In the genomic region with DNA sequence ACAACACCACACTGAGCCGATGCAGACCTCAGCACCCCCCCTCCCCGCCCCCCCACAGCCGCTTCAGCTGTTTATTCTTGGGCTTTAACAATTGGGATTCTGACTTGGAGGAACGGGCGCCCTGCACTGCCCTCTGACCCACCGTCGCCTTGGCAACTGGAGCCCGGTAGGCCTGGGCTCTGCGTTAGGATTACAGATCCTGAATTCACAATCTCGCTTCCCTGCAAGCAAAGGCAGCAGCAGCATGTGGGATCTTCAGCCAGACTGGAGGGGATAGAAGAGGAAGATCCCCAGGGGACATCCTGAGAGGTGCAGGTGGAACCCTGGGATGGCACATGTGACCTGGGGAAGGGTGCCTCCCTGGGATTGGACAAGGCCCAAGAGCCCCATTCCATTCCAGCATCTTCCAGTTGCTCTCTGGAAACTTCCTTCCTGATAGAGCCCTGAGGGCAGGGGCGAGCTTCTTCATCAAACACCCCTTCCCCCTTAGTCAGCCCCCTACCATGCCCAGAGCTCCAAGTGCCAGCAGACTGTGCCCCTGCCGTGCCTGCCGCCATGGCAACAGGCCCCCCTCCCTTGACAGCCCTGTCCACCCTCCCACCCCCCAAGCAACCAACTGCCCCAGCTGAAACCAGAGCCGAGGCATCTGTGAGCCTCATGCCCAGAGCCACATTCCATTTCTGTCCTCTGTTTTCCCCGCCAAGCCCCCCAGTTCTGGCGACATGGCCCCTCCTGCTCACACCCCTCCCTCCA, we compare ENCODE assay signal across 8 mouse cellular contexts. TPM values are rescaled to one million over a fixed set of nuclear protein-coding genes. Genes with fewer than 3 reads are reported as not detected.
DNase-seq lines count a peak whose midpoint lies in the region; ATAC-seq and TF ChIP-seq lines count a peak whose summit lies in the region.

No protein-coding gene starts in this region.

- TF ChIP-seq POLR2A in thymus, adult 2 months (IDR thresholded peaks at IDR 0.05; ENCODE audit: control insufficient read depth, extremely low read depth, insufficient read depth, low read length, poor library complexity): no peak

- peak overlapping the region; percentile 49 for H3K9ac ChIP-seq in forebrain, embryonic 14.5 days (ENCODE audit: low read length)

- no peaks in the 10 kb centered on the region for H3K9me3 ChIP-seq in E14TG2a.4 (ENCODE audit: low read length)
- no peaks in the 10 kb centered on the region for H3K9me3 ChIP-seq in forebrain, embryonic 14.5 days (replicated peaks; ENCODE audit: control insufficient read depth, low read length)

- no peak for ATAC-seq in forebrain, embryonic 14.5 days
- no peak for ATAC-seq in megakaryocyte, adult 5-6 weeks (ENCODE audit: poor library complexity, severe bottlenecking)

- peak overlapping the region; percentile 2; the same call in 1 of the 2 replicates for H3K4me2 ChIP-seq in forebrain, embryonic 14.5 days (ENCODE audit: low read length)

- H3K27me3 ChIP-seq in E14TG2a.4 (ENCODE audit: insufficient read depth, low read length): no peaks in the 10 kb centered on the region
- H3K27me3 ChIP-seq in forebrain, embryonic 14.5 days (replicated peaks; ENCODE audit: control insufficient read depth, insufficient read depth, low read length): no peaks in the 10 kb centered on the region
- H3K27me3 ChIP-seq in thymus, adult 2 months (ENCODE audit: control insufficient read depth, insufficient read depth, low read length): no peaks in the 10 kb centered on the region

- TF ChIP-seq CTCF in E14TG2a.4 (conservative IDR thresholded peaks at IDR 0.05; ENCODE audit: low read length): no peak
- no peak for TF ChIP-seq CTCF in thymus, adult 2 months (IDR thresholded peaks at IDR 0.05; ENCODE audit: borderline replicate concordance, control insufficient read depth, extremely low read depth, insufficient read depth, low read length, poor library complexity)

- peak overlapping the region; percentile 92 for H3K4me3 ChIP-seq in E14TG2a.4 (replicated peaks; ENCODE audit: low read length)
- H3K4me3 ChIP-seq in forebrain, embryonic 14.5 days (ENCODE audit: low read depth, low read length): no peak overlapping the region
- no peak overlapping the region for H3K4me3 ChIP-seq in thymus, adult 2 months (ENCODE audit: control insufficient read depth, insufficient read depth, low read length)

- peaks cover 95% of the 10 kb centered on the region for H3K36me3 ChIP-seq in E14TG2a.4 (ENCODE audit: insufficient read depth, low read length)
- no peaks in the 10 kb centered on the region for H3K36me3 ChIP-seq in forebrain, embryonic 14.5 days (ENCODE audit: control insufficient read depth, insufficient read depth, low read length)
- no peaks in the 10 kb centered on the region for H3K36me3 ChIP-seq in thymus, adult 2 months (ENCODE audit: control insufficient read depth, insufficient read depth, low read length)

- H3K27ac ChIP-seq in forebrain, embryonic 14.5 days (ENCODE audit: low read depth, low read length): peak overlapping the region; percentile 87
- no peak overlapping the region for H3K27ac ChIP-seq in thymus, adult 2 months (ENCODE audit: control insufficient read depth, insufficient read depth, low read length)

- WGBS in forebrain, embryonic 14.5 days: 10% methylated on average over 16 of the region's 16 CpGs
- 91% methylated on average over 16 of the region's 16 CpGs for WGBS in thymus, adult 2 months

- peaks cover 100% of the 10 kb centered on the region for H3K4me1 ChIP-seq in E14TG2a.4 (replicated peaks; ENCODE audit: low read depth, low read length)
- H3K4me1 ChIP-seq in forebrain, embryonic 14.5 days (ENCODE audit: control insufficient read depth, insufficient read depth, low read length): peaks cover 85% of the 10 kb centered on the region
- peaks cover 37% of the 10 kb centered on the region for H3K4me1 ChIP-seq in thymus, adult 2 months (replicated peaks; ENCODE audit: control insufficient read depth, insufficient read depth, low read length)

- peak; percentile 65 to 66 for DNase-seq in cerebellum, postnatal 10 days
- no peak for DNase-seq in cerebellum, adult 9-10 months
- peak; percentile 63 for DNase-seq in forebrain, embryonic 14.5 days (ENCODE audit: low spot score)
- peak; percentile 78 for DNase-seq in mesoderm, embryonic 11.5 days (ENCODE audit: low read depth, low spot score)
- DNase-seq in thymus, adult 2 months: no peak
- DNase-seq in layer of hippocampus, adult 9-11 months: no peak

RNA-seq across cellular contexts. Expression of a gene that starts 36.5 kb away (rescaled TPM):
- 8.6 and 12.2 TPM in 2 replicates for polyA plus RNA-seq in forebrain, embryonic 14.5 days (2014; fragmentation: Nextera tagmentation; extraction: Ambion mirVana)
- polyA plus RNA-seq in thymus, adult 2 months (2012; rRNA removed): 59.8 and 78.9 TPM in 2 replicates
- 3.0 and 4.4 TPM in 2 replicates for total RNA-seq in megakaryocyte, adult 5-6 weeks (2015)
- 0.77 and 3.6 TPM in 2 replicates for total RNA-seq in megakaryocyte, adult 5-6 weeks (2017)

Comparison
In these comparisons a context has a peak if more than half of its experiments do, and no peak if none do; other contexts are left out.
1. DNase-seq: peak in cerebellum, postnatal 10 days (2 of 2), forebrain, embryonic 14.5 days (single experiment) and mesoderm, embryonic 11.5 days (single experiment); none in cerebellum, adult 9-10 months (single experiment), thymus, adult 2 months (single experiment) and layer of hippocampus, adult 9-11 months (single experiment).